8 mouse cellular contexts compared by ENCODE assay signal in the genomic region with DNA sequence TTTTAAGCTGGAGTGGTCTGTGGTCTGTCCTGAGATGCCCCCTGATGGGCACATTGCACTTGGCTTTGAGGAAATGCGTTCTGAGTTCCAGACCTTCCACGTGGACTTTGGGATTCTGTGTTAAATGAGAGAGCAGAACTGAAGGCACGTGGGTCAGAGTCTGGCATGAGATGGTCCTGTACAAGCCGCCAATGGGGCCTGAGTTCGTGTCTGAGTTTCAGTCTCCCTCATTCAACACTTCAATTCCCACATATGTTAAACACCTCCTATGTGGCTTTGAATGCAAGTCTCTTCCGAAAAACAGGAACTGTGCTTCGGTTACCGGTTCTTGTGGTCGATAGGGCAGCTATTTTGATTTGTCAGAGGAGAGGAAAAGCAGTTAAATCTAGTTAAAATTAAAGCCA. TPM values are rescaled to one million over a fixed set of nuclear protein-coding genes. Genes with fewer than 3 reads are reported as not detected.
DNase-seq lines count a peak whose midpoint lies in the region; ATAC-seq and TF ChIP-seq lines count a peak whose summit lies in the region.

No protein-coding gene starts in this region.

- intact Hi-C loops in gastrocnemius, postnatal 36 days (cut with DNase I): no loop called here

- H3K36me3 ChIP-seq in lung, postnatal 0 days (ENCODE audit: insufficient read depth, low read length): no peaks in the 10 kb centered on the region

- TF ChIP-seq EP300 in lung, postnatal 0 days (IDR thresholded peaks at IDR 0.05): no peak

- no peak for TF ChIP-seq CTCF in lung, postnatal 0 days (IDR thresholded peaks at IDR 0.05)
- TF ChIP-seq CTCF in brain, embryonic 14.5 days (IDR thresholded peaks at IDR 0.05; ENCODE audit: borderline replicate concordance, extremely low read depth, insufficient read depth, insufficient read length): no peak

- no peaks in the 10 kb centered on the region for H3K9me3 ChIP-seq in lung, postnatal 0 days (ENCODE audit: low read length)

- TF ChIP-seq POLR2A in brain, embryonic 14.5 days (IDR thresholded peaks at IDR 0.05; ENCODE audit: borderline replicate concordance, extremely low read depth, insufficient read depth, insufficient read length, poor library complexity, severe bottlenecking): no peak

- peak; percentile 49 for DNase-seq in lung, postnatal 25 days (ENCODE audit: low spot score)
- no peak for DNase-seq in lung, postnatal 0 days (ENCODE audit: low spot score)
- peak; percentile 53 for DNase-seq in brain, embryonic 14.5 days (ENCODE audit: low read depth)
- peak; percentile 75 for DNase-seq in kidney, adult 9 months
- no peak for DNase-seq in gastrocnemius, postnatal 36 days
- DNase-seq in embryo, embryonic 9.5 days (ENCODE audit: extremely low spot score): no peak

- ATAC-seq in lung, postnatal 0 days: no peak
- ATAC-seq in monocyte, adult 5-6 weeks (replicated peaks; ENCODE audit: insufficient number of reproducible peaks, low FRiP score, low TSS enrichment, poor library complexity, severe bottlenecking): peak; percentile 12; the same call in 1 of the 2 replicates
- no peak for ATAC-seq in inflammation-experienced regulatory T-cells, adult 6 months

- no peak overlapping the region for H3K9ac ChIP-seq in lung, postnatal 0 days (replicated peaks; ENCODE audit: low read depth)

- no peak overlapping the region for H3K4me2 ChIP-seq in lung, postnatal 0 days (replicated peaks; ENCODE audit: low read depth, low read length)

- 67% methylated on average over 9 of the region's 9 CpGs for WGBS in lung, postnatal 0 days

- H3K27me3 ChIP-seq in lung, postnatal 0 days (replicated peaks; ENCODE audit: insufficient read depth, low read length): no peaks in the 10 kb centered on the region

- peaks cover 24% of the 10 kb centered on the region for H3K4me1 ChIP-seq in lung, postnatal 0 days (ENCODE audit: insufficient read depth, low read depth, low read length)

- H3K27ac ChIP-seq in lung, postnatal 0 days (ENCODE audit: low read length): no peak overlapping the region

- no peak overlapping the region for H3K4me3 ChIP-seq in lung, postnatal 0 days (ENCODE audit: low read depth, low read length)

RNA-seq across cellular contexts. Expression of a gene that starts 10.4 kb away (rescaled TPM):
- 8.7 and 8.8 TPM in 2 replicates for polyA plus RNA-seq in lung, postnatal 0 days (2015; fragmentation: Nextera tagmentation; extraction: Ambion mirVana)
- 23.6 and 31.4 TPM in 2 replicates for polyA plus RNA-seq in brain, embryonic 14.5 days (2012; rRNA removed)
- 3.0 to 31.8 TPM (median 7.1 TPM) in 3 replicates for total RNA-seq in monocyte, adult 5-6 weeks (2017)
- 10 to 100 TPM in 2 of 3 experiments, 1 to 10 TPM in 1; 1.9 to 18.4 (median 14.6) TPM for polyA plus RNA-seq in inflammation-experienced regulatory T-cells, adult 6 months (2017; shearing (Covaris generic))
- total RNA-seq in gastrocnemius, postnatal 36 days (2021): 1 to 10 TPM; 2.1 to 3.9 TPM

Comparison
In these comparisons a context has a peak if more than half of its experiments do, and no peak if none do; other contexts are left out.
1. DNase-seq: peak in lung, postnatal 25 days (single experiment), brain, embryonic 14.5 days (single experiment) and kidney, adult 9 months (single experiment); none in lung, postnatal 0 days (single experiment), gastrocnemius, postnatal 36 days (0 of 2) and embryo, embryonic 9.5 days (single experiment).